Mouse (Mus musculus) bone marrow macrophage, adult 2 months (primary cell): ENCODE data around the gene Adcy2. TPM values are rescaled to one million over a fixed set of nuclear protein-coding genes. Genes with fewer than 3 reads are reported as not detected.

Experiments used
- H3K27ac ChIP-seq: 2 replicates; pipeline ENCODE4 v1.5.1; 2012; ENCODE audit warnings: low read depth, low read length; ENCODE audit not compliant: insufficient read depth
- H3K4me1 ChIP-seq: 2 replicates; pipeline ENCODE4 v1.6.1; 2012; ENCODE audit warnings: low read length; ENCODE audit not compliant: control insufficient read depth, insufficient read depth
- H3K4me3 ChIP-seq: 2 replicates; pipeline ENCODE4 v1.5.1; 2012; ENCODE audit warnings: mild to moderate bottlenecking, low read length, moderate library complexity; ENCODE audit not compliant: insufficient read depth
- CTCF ChIP-seq: IDR thresholded peaks from 2 replicates; pipeline ENCODE4 v1.5.1; 2012; ENCODE audit warnings: low read depth, mild to moderate bottlenecking, low read length, moderate library complexity
- POLR2A ChIP-seq: IDR thresholded peaks from 2 replicates; pipeline ENCODE4 v1.6.1; 2012; ENCODE audit warnings: mild to moderate bottlenecking, low read depth, low read length, borderline replicate concordance
- polyA plus RNA-seq: library from polyadenylated mRNA; stranded (reverse); fragments of >200 nt; gene quantifications from 2 replicates; pipeline ENCODE4 v1.2.4, GENCODE M21; 2012; ENCODE audit not compliant: missing spikeins, insufficient read depth, insufficient read length

Gene Adcy2
- polyA plus RNA-seq, 1 experiment, result 0.17 TPM

- peak within 1 kb of the TSS; percentile 90 for H3K4me3 ChIP-seq
- TF ChIP-seq POLR2A (0 out of 2 replicates have a peak, but pooled peaks have one; percentile 31), CTCF (no peak)
- H3K27ac ChIP-seq, result peak within 1 kb of the TSS; percentile 88
- peaks cover 42% of the 10 kb centered on the region for H3K4me1 ChIP-seq
Measured at GRCm38 (mm10) chr13:68581747-68582516, 417.4 kb downstream of the Adcy2 start, which contains the start of the genes Mtrr and Fastkd3. Gene Mtrr, minus strand, starts transcription at chr13:68582149. Gene Fastkd3, plus strand, starts transcription at chr13:68582234.

DNA sequence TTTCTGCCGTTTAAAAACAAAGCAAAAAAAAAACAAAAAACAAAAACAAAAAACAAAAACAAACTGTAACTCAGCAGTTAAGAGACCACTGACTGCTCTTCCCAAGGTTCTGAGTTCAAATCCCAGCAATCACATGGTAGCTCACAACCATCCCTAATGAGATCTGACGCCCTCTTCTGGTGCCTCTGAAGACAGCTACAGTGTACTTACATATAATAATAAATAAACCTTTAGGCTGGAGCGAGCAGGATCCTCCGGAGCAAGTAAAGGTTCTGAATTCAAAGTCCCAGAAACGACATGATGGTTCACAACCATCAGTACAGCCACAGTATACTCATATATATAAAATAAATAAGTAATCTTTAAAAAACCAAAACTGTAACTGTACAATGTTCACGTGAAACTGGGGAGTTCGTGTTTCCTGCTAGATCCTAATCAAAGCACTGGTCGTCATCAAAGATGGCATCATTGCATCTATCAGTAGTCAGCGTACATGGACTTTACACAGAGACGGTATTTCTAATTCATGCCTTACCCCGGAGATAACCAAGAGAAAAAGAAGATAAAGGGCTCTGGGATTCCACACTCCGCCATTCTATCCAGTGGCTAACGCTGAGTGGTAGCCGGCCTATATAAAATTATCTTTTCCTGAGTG is 418.1 kb downstream of the Adcy2 start:
- no peak for TF ChIP-seq POLR2A
- TF ChIP-seq CTCF, result no peak
- Histone ChIP-seq H3K27ac (peak overlapping the region; percentile 88), H3K4me3 (peak overlapping the region; percentile 90)

DNA sequence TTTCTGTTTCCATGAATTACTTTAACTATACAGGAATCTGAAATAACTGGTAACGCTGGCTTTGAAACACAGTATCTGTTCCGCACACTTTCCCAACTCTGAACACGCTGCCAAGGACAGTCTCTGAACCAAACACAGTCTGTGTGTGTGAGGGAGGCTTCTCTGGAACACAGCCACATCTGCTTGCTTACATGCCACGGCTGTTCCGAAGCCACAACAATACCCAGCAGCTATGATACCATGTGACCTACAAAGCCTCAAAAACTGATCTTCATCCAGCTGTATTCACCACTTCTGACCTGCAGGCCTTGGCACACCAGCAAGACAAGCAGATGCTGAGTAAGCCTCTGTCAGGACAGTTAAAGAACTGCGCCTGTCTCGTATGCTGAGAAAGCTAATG is 421.4 kb downstream of the Adcy2 start:
- TF ChIP-seq POLR2A (no peak), CTCF (no peak)
- peaks cover 25% of the 10 kb centered on the region for H3K4me1 ChIP-seq
- H3K27ac ChIP-seq, result no peak overlapping the region
- H3K4me3 ChIP-seq, result no peak overlapping the region

More for the DNA sequence above, 418.1 kb downstream of the Adcy2 start:
- H3K4me1 ChIP-seq, result peaks cover 38% of the 10 kb centered on the region

DNA sequence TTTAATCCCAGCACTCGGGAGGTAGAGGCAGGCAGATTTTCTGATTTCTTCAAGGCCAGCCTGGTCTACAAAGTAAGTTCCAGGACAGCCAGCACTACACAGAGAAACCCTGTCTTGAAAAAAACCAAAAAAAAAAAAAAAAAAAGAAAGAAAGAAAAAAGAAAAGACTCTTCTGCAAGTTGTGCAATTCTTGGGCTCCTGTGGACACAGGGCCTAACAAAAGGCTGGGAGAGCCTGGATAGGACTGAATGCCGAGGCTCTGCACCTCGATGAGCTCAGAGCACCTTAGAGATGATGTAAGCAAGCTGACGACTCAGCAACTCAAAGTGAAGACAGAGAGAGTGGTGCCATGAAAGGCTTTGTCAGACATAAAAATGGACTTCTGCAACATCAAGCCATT is 424.9 kb downstream of the Adcy2 start:
- Histone ChIP-seq H3K27ac (no peak overlapping the region), H3K4me3 (no peak overlapping the region), H3K4me1 (peaks cover 23% of the 10 kb centered on the region)
- no peak for TF ChIP-seq CTCF
- no peak for TF ChIP-seq POLR2A

DNA sequence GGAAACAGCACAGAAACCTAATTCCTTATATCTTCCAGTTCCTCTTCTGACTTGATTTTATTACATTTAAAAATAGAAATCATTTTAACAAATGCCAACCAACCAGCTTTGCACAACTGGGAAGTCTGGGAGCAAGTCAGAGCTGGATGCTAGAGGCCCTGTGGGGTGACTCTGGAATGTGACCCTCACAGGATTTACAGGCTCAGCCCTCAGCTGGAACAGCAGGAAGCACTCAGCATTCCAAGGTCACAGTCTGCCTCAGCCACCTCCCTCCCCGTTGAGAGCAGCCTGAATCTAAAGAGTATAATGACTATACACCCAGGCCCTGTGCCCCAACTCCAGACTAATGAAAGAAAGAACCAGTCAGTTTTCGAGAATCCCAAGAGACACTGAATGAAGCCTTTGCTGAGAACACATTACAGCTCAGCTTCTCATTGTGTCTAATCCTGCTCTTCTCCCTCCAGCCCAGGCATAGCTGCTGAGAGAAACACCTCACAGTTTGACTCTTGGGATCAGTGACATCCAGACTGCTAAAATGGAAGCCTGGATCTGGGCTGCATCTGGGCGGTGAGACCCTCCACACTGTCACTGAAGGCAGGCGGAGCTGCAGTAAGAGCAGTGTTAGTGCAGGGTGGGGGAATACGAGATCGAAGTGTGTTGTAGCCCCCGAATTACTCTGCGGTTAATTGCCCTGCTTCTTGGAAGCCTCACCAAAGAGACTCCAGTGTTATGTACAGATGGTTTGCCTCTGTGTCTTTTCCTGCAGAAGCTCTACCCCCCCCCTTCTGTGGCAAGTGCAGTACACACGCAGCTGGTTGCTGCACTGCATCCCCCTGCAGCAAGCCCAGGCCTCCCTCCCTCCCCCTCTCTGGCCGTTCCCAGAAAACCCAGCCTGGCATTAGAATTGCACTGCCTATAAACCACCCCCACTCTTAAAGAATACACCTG is 426.1 kb downstream of the Adcy2 start:
- Histone ChIP-seq H3K4me3 (no peak overlapping the region), H3K4me1 (peaks cover 23% of the 10 kb centered on the region), H3K27ac (peak overlapping the region; percentile 59)
- TF ChIP-seq CTCF (no peak), POLR2A (no peak)

DNA sequence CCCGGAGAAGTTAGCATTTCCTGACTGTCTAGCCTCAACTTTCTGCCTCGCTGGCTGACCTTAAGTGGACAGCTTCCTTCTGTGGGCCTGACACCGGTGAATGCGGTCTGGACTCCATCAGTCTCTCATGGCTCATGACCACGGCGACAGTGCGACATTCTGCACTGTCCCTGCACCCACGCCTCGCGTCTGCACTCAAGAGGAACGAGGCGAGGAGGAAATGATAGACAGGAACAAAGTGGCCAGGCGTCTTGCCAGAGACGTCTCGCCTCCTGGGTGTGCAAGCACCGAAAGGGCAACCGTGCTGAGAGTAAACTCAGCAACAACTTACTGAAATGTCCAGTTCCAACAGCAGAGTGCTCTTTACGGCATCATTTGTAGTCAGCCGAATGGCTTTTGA is 427.1 kb downstream of the Adcy2 start:
- Histone ChIP-seq H3K27ac (peak overlapping the region; percentile 59), H3K4me3 (no peak overlapping the region), H3K4me1 (peaks cover 23% of the 10 kb centered on the region)
- TF ChIP-seq POLR2A (no peak), CTCF (no peak)
